Mouse (Mus musculus) olfactory bulb, adult 2 months (tissue): Measurements from ENCODE around the gene Fdx1. TPM values are rescaled to one million over a fixed set of nuclear protein-coding genes. Genes with fewer than 3 reads are reported as not detected.

Experiments used
- H3K27ac ChIP-seq: fragments of 200-500 bp; 2 replicates; pipeline ENCODE4 v1.5.1; 2012; ENCODE audit warnings: low read depth, low read length; ENCODE audit not compliant: insufficient read depth
- H3K4me1 ChIP-seq: fragments of 200-500 bp; 2 replicates; pipeline ENCODE4 v1.6.1; 2012; ENCODE audit warnings: low read length; ENCODE audit not compliant: control insufficient read depth, insufficient read depth
- H3K4me3 ChIP-seq: fragments of 200-500 bp; 2 replicates; pipeline ENCODE4 v1.5.1; 2012; ENCODE audit warnings: mild to moderate bottlenecking, low read depth, low read length, moderate library complexity; ENCODE audit not compliant: insufficient read depth
- CTCF ChIP-seq: fragments of 200-500 bp; IDR thresholded peaks from 2 replicates; pipeline ENCODE4 v1.5.1; 2012; ENCODE audit warnings: low read depth, mild to moderate bottlenecking, low read length, moderate library complexity; ENCODE audit not compliant: insufficient read depth
- POLR2A ChIP-seq: fragments of 200-500 bp; IDR thresholded peaks from 2 replicates; pipeline ENCODE4 v1.6.1; 2012; ENCODE audit warnings: mild to moderate bottlenecking, low read depth, low read length, moderate library complexity; ENCODE audit not compliant: insufficient read depth
- WGBS: fragments of 180-500 bp; shearing (Covaris S2); methylation state at CpG from one replicate; pipeline ENCODE4 v1.1.7; 2018; 5-methylcytosine and 5-hydroxymethylcytosine counted together
- polyA plus RNA-seq: library from polyadenylated mRNA; stranded (reverse); fragments of >200 nt; gene quantifications from 2 replicates; pipeline ENCODE4 v1.2.4, GENCODE M21; 2012; ENCODE audit warnings: low replicate concordance; ENCODE audit not compliant: missing spikeins, insufficient read depth, insufficient read length

Fdx1 gene
- polyA plus RNA-seq, 1 experiment: not detected

DNA sequence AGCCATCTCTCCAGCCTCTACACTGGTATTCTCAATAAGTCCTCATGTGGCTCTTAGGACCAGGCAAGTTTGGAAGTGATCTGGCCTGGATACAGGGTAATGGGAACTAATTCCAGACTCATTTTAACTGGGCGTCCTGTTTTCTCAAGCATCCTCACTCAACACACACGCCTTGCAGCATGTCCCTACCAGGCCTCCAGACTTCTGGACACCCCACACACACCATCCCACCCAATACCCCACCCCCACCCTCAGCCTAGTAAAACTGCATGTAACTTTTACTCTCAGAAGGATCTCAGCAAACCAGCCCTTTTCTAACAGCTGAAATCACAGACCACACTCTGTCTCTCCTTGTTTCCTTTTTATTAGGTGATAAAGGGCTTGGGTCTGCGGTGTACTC, 35.7 kb downstream of the Fdx1 start:
- Histone ChIP-seq H3K27ac (no peak overlapping the region), H3K4me3 (no peak overlapping the region), H3K4me1 (peaks cover 17% of the 10 kb centered on the region)
- no peak for TF ChIP-seq CTCF
- TF ChIP-seq POLR2A: no peak
- 87% methylated on average over 3 of the region's 3 CpGs for WGBS

GRCm38 (mm10) chr9:51926629-51927028, 36.7 kb downstream of the Fdx1 start:
- 89% methylated on average over 8 of the region's 8 CpGs for WGBS
- peaks cover 17% of the 10 kb centered on the region for H3K4me1 ChIP-seq
- TF ChIP-seq CTCF (no peak), POLR2A (no peak)
- no peak overlapping the region for H3K4me3 ChIP-seq
- H3K27ac ChIP-seq: no peak overlapping the region

- WGBS: 27% methylated on average over 8 of the region's 8 CpGs
Observed at GRCm38 (mm10) chr9:51924551-51925081, 38.7 kb downstream of the Fdx1 start.

GRCm38 (mm10) chr9:51922756-51923155, 40.6 kb downstream of the Fdx1 start:
- no peak for TF ChIP-seq POLR2A
- no peak for TF ChIP-seq CTCF
- 68% methylated on average over 2 of the region's 2 CpGs for WGBS
- no peak overlapping the region for H3K4me3 ChIP-seq
- peaks cover 12% of the 10 kb centered on the region for H3K4me1 ChIP-seq
- H3K27ac ChIP-seq: no peak overlapping the region

More at GRCm38 (mm10) chr9:51924551-51925081, 38.7 kb downstream of the Fdx1 start:
- Histone ChIP-seq H3K27ac (peak overlapping the region; percentile 43), H3K4me1 (peaks cover 16% of the 10 kb centered on the region), H3K4me3 (no peak overlapping the region)
- TF ChIP-seq POLR2A (no peak), CTCF (no peak)

DNA sequence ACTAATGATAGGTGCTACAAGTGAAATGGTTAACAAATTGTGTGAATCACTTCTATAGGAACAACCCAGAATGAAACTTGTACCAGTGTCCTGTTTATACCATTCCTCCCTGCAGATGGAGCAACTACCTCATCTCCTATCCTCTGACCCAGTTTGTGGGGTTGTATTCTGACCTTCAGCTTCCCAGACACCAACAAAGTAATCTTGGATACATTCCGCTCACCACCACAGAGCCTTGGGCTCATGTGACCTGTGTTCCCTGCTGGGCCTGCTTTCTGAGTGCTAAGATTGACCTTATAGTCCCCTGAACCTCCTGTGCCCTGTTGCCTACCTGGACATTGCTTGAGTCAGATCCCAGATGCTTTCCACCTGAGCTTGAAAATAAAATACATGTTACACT, 47.8 kb downstream of the Fdx1 start:
- H3K27ac ChIP-seq: no peak overlapping the region
- H3K4me3 ChIP-seq: no peak overlapping the region
- 83% methylated on average over 1 of the region's 1 CpGs for WGBS
- H3K4me1 ChIP-seq: peaks cover 3% of the 10 kb centered on the region
- TF ChIP-seq CTCF: no peak
- TF ChIP-seq POLR2A: no peak

DNA sequence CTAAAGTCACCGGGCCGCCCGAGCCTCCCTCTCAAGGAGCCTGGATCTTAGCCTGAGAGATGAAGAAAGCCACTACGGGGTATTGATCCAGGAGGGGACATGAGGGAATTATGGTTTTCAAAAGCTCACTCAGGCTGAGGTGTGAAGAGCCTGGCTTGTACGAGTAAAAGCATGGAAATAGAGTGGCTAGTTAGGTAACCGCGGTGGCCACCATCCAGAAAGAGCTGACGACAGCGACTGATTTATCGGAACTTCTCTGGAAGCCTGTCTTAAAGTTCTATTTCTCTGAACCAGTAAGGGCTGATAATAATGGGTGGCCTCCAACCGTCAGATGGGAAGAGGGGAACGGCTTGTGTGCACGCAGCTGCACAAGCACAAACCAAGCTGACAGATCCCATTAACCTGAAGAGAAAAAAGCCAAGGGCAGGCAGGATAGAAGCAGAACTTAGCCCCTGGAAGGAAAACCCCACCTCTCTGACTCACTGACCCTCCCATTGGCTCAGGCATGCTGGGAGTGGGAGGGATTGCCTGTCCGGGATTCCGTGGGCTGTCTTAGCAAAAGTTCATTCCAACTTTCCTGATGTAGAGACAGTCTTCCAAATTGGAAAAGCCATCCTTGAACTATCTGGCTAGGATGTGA, 48.8 kb downstream of the Fdx1 start:
- no peak overlapping the region for H3K27ac ChIP-seq
- peaks cover 3% of the 10 kb centered on the region for H3K4me1 ChIP-seq
- no peak overlapping the region for H3K4me3 ChIP-seq
- 73% methylated on average over 15 of the region's 15 CpGs for WGBS
- TF ChIP-seq POLR2A (no peak), CTCF (no peak)

- TF ChIP-seq POLR2A (no peak), CTCF (no peak)
- Histone ChIP-seq H3K27ac (no peak overlapping the region), H3K4me1 (no peaks in the 10 kb centered on the region), H3K4me3 (no peak overlapping the region)
- WGBS: 45% methylated on average over 2 of the region's 2 CpGs
Observed at GRCm38 (mm10) chr9:51908838-51909237, 54.5 kb downstream of the Fdx1 start.

DNA sequence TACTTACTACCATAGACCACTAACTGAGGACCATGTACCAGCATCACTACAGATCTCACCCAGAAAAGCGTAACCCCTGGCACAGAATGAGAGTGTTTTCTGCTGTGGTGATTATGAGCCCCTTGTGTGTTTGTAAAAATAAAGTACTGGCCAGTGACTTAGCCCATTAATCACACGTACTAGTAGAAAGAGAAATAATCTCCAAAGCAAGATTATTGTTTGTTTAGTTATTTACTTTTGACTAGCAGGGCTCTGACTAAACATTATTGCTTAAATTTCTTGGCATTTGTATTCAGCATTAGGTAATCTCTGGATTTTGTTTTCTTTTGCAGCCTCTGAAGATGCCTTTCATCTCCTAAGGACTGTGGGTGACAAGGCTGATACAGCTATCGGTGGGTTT, 55.1 kb downstream of the Fdx1 start:
- Histone ChIP-seq H3K4me1 (no peaks in the 10 kb centered on the region), H3K4me3 (no peak overlapping the region), H3K27ac (no peak overlapping the region)
- 79% methylated on average over 3 of the region's 3 CpGs for WGBS
- TF ChIP-seq POLR2A (no peak), CTCF (no peak)

GRCm38 (mm10) chr9:51906938-51907337, 56.4 kb downstream of the Fdx1 start:
- Histone ChIP-seq H3K4me1 (no peaks in the 10 kb centered on the region), H3K4me3 (no peak overlapping the region), H3K27ac (no peak overlapping the region)
- TF ChIP-seq CTCF (no peak), POLR2A (no peak)
- 90% methylated on average over 8 of the region's 8 CpGs for WGBS

Other genes with a start within 250 kb of the Fdx1 start
- gene Arhgap20, start 198.2 kb downstream of the Fdx1 start, polyA plus RNA-seq: not detected in 2 replicates
- gene Rdx, start 83.6 kb upstream of the Fdx1 start, polyA plus RNA-seq: 148 TPM in 1 of 2 replicates, not detected in the other
- 44.8 TPM in 1 of 2 replicates, not detected in the other for gene Zc3h12c, start 205.0 kb upstream of the Fdx1 start, polyA plus RNA-seq